Mouse (Mus musculus): ENCODE data around the gene Rbfox1.

Gene Rbfox1

DNA sequence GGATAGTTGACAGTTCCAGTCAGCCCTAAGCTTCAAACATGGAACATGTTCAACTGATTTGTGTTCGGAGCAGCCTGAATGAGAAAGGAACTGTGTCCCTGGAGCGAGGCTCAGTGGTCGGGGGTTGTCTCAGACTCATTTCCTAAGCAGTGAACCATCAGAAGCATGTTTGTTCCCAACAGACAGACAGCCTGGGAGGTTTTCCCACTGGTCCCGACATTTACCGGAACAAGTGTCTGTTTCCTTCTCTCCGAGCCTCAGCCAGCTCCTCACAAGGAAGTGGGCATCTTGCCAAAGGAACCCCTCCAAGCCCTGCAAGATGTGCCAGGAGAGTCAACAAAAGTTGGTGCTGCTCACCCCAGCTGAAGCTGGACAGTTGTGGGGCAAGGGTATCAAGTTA lies 1022.4 kb downstream of the Rbfox1 start:
- no peak for DNase-seq (ENCODE audit: low spot score in 2 of 2)

DNA sequence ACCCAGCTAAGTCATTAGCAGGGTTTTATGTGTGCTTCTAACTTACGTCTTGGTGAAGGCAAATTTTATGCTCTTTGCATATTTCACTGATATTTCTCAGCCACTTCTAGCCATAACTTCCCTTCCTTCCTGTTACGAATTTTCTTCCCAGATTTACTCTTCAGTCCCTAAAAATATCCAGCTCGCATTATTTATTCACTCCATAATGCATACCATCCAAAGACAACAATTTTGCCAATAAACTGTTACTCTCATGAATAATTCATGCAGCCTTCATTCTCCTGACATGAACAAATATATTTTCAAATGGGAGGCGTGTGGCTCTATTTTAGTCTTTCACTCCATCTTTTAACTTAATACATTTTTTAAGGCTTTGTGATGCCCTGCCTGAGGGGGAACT lies 1029.4 kb downstream of the Rbfox1 start:
- DNase-seq (ENCODE audit: low spot score in 2 of 2), result no peak

DNA sequence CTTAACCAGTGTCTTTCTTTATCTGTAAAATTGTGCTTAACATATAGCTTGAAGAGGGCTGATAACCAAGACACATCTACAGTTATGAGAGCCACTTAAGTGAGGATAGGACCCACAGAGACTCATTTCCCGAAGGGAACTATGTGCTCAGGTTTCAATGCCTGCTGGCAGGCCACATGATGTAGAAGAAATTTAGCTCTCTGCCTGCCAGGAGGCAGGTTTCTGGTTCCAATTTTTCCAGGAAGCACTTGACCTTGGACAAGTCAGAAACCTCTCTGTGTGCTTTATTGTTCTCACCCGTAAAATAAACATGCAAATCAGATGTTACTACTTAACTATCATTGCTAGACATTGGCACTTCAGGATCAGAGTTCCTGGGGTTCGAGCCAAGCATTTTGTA lies 1033.5 kb downstream of the Rbfox1 start:
- DNase-seq (ENCODE audit: low spot score in 2 of 2), result no peak

DNA sequence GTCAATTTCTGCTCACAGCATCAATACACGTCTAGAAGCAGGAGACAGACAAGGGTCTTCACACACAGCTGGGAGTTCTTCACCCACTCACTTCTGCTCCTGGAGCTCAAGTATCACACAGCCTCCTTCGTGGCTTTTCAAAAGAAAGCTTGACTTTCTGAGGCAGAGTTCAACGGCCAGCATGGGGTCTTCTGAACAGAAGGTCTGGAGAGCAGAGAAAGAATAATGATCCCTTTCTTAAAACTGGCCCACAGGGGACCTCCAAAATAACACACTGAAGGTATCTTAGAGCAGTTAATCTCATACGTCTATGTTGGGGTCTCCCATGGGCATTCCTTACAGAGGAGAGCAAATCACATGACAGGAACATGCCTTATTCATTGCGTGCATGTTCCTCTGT lies 1034.5 kb downstream of the Rbfox1 start:
- no peak for DNase-seq (ENCODE audit: low spot score in 2 of 2)

DNA sequence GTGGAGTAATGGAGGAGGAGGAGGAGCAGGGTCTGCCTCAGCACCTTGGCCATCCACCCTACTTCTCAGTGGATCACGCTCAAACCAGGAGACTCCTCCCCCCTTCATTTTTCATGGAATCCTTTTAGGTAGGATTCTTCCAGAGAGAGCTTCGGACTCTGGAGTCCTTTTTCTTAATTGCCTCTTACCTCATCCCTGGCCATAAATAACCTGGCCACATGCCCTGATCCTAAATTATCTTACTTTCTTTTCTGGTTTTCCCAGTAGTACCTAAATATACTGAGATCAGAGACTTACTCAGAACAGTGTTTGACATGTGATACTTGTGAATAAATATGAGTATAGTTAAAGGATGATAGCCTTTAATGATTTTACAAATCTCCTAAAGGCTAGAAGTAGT lies 1042.5 kb downstream of the Rbfox1 start:
- DNase-seq (ENCODE audit: low spot score in 2 of 2), result no peak

DNA sequence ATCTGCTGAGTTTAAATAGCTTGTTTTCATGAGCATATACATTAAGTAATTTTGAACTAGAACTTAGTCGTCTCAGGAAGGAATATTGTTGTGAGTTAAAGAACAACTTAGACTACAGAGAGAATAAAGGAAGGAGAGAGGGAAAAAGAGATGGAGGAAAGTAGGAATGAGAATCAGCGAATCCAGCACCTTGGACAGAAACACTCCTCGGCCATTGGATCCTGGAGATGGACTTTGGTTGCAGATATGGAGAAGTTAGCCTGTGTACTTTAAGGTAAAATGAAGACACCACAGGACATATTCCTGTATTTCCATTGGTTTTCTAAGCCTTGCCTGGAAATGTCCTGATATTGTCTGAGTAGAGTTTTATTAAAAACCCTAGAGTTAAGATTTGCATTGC lies 1045.6 kb downstream of the Rbfox1 start:
- no peak for DNase-seq (ENCODE audit: low spot score in 2 of 2)

DNA sequence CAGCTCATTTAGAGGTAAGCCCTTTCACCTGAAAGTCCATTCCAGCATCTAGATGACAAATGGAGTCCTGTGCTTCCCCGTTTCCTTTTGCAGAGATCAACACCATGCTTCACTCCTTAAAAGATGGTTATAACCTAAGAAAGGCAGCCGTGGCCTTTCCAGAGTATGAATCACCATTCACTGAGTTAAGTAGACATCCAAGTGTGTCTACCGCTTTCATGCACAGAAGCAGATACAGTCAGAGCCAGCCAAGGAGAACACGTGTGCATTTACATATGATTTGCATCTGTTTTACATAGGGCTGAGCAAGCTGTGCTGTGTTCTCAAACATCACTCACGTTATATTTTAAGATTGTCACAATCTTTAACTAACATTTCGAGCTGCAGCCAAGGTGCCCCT lies 1061.0 kb downstream of the Rbfox1 start:
- peak; percentile 44 to 61 for DNase-seq (ENCODE audit: low spot score in 2 of 2)

DNA sequence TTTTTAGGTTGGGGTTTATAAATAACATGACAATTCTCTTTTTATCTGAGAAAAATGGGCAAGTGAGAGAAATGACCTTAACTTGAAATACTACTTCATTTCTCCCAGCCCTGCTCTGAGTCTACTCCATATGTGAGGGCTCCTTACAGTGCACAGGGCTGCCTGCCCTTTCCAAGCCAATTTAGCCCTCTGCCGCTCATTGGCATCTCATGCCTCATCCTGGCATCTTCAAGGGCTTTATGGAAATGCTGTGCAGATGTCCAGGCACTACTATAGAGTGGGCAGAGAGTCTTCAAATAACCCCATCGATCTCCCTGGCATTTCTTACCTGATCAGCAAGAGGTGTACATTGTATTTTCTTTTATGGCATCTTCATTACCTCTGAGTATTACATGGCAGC lies 1064.5 kb downstream of the Rbfox1 start:
- no peak for DNase-seq (ENCODE audit: low spot score in 2 of 2)

DNA sequence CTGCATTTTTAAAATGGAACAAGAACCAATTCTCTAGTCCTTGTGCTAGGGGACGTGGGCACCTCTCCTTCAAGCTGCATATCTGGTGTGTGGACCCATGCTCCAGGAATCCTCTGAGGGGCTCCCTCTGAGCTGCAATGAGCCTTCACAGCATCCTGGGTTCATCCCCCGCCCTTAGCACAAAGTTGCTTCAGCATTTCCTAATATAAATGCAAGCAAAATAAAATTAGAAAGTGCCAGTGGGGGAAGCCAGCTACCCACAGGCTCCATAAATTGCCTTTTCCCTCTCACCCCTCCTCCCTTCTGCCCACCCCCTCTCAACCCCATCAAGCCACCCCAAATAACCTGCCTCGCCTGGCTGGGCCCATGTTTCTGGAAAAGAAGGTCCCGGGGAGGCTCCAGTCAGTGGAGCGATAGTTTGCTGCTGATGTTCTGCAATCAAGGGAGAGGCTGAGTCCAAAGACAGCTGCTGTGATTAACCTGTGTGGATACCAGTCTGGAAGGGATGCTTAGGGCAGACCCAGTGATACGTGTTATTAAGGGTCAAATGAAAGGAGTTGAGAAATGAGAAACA lies 1070.0 kb downstream of the Rbfox1 start:
- no peak for DNase-seq (ENCODE audit: low spot score in 2 of 2)

DNA sequence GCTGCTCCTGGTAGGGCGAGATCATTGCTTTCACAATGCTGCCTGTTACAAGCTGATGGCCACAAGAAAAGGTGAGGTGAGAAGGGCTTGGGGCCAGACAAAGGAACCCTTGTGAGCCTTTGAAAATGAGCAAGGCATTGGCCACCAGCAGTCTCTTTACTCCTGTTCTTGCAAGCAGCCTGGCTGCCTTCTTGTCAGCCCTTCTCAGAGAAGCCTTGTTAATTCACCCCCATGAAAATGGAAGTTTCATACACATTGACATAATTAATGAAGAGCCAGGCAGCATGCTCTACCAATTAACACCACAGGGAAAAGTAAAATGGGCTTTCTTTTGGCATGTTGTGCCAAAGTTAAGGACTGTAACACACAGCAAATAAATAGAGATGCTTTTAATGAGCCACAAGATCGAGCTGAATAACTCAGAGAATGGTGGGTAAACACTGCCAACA lies 1076.8 kb downstream of the Rbfox1 start:
- DNase-seq (ENCODE audit: low spot score in 2 of 2), result no peak

DNA sequence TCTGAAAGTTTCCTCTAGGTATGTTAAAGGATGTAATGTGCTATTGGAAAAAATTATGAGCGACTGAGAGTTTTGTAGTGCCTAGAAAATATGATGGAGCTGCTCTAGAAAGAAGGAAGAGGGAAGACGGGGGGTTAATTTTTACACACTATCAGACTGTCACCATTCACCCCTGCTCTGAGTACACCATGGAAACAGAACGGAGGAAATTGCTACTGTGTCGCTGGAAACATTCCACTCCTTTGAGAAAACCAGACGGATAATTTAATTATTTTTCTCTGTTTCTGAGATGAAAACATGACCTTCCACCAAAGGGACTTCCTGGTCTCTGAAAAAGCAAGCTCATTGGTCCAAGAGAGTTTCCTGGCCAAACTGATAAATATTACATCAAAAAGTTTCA lies 1077.4 kb downstream of the Rbfox1 start:
- no peak for DNase-seq (ENCODE audit: low spot score in 2 of 2)

DNA sequence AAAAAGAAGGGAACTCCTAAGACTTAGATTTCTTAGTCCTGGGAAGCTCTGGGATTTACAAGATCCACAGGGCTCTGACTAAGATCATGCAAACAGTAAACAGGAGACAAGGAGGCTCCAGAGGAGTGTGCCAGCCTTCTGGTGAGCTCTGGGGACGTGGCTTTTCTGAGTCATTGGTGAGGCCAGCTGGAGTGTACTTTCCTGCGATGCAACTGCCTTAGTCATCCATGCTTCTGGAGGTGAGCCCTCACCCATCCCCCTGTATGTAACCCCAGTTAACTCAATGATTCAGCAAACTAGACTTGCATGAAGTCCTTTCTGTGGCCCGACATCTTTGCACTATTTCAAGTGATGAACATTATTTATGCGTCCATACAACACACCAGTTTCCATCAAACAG lies 1078.4 kb downstream of the Rbfox1 start:
- DNase-seq (ENCODE audit: low spot score in 2 of 2), result peak; percentile 59 to 61

DNA sequence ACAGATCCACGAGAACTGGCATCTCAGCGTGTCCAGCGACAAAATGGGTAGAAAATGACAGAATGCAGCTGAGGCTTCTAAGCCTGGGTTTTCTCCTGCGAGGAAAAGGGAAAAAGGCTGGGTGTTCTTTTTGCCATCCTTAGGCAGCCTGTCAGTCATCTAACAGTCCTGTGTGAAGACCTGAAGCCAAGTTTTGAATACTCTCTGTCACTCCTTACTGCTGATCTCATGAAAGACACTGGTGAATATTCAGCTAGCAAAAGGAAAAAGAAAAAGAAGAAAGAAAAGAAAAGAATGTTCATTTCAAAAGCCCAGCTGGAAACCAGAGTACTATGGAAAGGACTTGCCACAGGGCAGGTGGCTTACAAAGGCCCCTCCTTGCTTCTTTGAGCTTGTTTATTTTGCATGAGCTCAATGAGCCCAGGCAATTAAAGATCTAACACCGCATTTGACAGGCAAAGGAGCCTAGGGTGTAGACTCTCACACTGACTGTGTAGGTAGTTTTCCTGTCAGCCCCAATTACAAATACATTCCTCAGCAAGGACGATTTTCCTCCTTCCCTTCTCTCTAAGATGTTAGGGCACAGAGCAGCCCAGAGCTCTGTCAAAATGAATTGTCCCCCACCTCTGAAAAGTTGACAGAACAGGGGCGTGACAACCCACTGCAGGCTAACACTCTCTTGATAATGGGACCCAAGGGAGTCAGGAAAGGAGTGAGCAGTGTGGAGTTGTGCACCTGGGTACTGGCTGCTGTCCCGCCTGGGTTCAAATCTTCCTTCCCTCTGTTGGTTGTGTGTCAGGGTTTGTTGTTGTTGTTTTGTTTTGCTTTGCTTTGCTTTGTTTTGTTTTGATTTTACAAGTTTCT lies 1079.8 kb downstream of the Rbfox1 start:
- no peak for DNase-seq (ENCODE audit: low spot score in 2 of 2)

DNA sequence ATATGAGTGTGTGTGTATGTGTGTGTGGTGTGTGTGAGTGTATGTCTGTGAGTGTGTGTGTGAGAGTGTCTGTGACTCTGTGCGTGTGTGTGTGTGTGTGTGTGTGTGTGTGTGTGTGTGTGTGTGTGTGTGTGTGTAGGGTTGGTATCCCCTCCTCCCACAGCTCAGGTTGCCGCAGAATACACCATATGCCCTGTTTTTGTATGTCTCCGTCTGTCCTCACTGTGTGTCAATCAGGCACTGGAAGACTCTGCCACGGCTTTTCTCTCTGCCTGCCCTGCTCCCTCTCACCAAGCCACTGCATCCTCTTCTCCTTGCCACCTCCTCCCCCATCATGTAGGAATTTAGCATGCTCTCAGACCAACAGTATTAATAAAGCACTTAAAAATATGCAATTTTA lies 1084.8 kb downstream of the Rbfox1 start:
- no peak for DNase-seq (ENCODE audit: low spot score in 2 of 2)

DNA sequence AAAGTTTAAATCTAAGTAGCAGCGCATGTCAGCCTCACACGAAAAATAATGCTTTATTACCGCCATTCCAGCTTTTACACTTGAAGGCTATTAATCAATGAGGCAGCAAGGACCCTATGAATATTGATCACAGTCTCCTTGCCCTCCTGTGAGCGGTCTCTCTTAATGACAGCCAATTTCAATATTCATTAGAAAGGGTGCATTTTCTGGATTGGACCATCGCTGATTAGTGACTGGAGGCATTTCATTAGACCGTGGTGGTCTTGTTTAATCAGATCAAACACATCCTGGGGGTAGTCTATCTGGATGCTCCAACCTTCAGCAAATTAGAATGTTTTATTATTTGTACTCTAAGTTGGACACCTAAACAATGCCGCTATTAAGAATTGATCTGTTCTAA lies 1091.2 kb downstream of the Rbfox1 start:
- DNase-seq (ENCODE audit: low spot score in 2 of 2), result no peak

DNA sequence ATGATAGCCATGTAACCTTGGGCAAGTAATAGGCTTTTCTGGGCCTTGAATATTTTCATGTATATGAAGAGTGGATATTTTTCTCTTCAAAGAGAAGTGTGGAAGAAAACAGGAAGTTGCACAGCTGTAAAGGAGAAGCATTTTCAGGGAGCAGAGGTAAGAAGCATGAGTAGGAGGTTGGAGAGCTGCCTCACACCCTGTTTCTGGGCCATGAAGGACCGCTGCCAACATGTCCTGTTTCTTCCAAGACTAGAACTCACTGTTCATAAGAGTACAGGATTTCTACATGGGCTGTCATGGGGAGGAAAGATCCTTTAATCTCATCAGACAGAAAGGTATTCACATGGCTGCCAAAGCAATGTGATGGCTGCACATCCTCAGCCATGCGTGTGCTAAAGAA lies 1098.8 kb downstream of the Rbfox1 start:
- no peak for DNase-seq (ENCODE audit: low spot score in 2 of 2)

DNA sequence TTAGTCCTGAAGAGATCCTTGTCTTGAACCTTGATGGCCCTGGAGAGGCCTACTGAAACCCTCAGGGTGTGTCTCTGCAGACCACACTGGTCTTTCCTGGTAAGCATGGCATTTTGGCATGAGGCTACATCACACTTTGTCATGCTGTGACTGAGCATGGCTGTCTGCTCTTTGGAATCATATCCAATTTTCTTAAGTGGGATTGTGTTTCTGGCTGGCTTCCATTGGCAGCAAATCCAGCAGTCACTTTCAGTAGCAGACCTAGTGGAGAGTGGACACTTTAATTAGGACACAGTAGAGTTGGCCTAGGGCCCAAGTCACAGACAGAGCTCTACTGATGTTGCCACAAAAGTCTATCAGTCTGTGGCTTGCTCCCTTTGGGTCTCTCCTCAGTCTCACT lies 1100.9 kb downstream of the Rbfox1 start:
- DNase-seq (ENCODE audit: low spot score in 2 of 2), result no peak

DNA sequence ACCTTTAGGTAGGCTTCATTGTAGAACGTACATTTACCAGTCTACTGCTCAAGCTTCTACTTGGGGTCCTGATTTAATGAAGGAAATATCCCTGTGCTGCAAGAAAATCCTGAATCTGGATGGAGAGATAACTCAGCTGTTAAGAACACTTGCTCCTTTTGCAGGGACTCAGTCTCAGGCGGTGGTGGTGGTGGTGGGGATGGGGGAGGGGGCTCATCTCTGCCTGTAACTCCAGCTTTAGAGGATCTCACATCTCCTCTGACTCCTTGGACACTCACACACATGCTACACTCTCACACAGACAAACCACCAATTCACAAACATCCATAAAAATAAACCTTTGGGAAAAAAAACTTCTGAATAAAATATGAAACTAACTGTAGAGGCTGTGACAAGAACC lies 1101.3 kb downstream of the Rbfox1 start:
- DNase-seq (ENCODE audit: low spot score in 2 of 2), result no peak

DNA sequence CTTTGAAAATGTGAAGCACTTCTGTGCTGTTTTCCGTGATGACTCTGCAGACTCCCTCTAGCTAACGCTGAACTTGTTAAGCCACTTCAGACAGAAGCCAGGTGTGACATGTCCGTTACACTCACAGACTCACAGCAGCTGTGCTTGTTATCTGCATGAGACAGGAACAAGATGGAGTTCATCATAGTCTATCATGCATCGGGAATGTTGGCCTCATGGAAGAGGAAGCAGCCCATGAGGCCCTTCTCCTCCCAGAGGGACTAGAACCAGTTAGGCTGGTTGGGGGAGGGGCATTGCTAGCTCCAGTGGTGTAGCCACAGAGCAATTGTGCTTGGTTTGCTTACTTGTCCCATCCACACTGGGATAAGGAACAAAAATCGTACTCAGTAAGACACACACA lies 1107.1 kb downstream of the Rbfox1 start:
- DNase-seq (ENCODE audit: low spot score in 2 of 2), result no peak

DNA sequence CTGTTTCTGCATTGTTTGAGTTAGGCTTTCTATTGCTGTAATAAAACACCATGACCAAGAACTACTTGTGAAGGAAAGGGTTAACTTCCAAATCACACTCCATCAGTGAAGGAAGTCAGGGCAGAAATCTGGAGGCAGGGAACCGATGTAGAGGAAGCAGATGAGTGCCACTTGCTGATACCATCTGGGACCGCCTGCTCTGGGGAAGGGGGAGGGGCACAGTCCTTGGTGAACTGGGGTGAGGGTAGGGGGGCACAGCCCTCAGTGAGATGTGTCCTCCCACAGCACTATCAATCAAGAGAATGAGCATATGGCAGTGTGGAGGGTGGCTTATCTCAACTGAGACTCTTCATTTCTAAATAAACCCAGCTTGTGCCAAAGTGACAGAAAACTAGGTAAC lies 1108.0 kb downstream of the Rbfox1 start:
- no peak for DNase-seq (ENCODE audit: low spot score in 2 of 2)

DNA sequence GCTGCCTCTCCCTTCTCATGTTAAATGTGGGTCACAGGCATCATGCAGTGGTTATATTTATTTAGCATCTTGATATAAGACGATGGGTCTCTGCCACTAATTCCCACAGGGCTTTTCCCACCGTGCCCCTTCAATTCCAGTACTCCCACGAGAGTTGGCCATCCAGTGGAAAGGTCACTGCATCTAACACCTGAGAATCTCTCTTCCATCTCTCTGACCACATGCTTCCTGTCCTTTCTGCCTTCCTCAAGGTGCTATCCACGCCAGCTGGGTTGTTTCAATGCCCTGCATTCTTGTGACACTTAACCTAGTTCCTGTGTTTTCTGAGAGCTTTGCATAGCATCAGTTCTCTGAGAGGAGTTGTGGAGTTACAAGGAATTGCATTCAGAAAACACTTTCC lies 1112.0 kb downstream of the Rbfox1 start:
- no peak for DNase-seq (ENCODE audit: low spot score in 2 of 2)

DNA sequence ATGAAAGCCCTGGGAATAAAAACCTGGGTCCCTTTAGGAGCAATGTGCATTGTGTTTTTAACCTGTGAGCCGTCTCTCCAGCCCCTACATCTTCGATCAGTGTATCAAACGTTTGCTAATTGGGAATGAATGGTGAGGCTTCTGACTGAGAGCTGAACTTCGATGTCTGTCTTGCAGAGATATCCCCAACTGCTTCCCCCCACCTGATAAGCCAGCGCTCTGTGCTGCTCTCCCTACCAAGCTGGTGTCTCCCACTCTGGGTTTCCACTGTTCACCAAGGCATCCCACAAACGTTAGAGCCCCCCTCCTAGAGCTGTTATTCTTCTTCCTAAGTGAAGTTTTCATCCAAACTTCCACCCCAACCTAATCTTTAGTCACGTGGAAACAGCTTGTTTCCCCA lies 1112.7 kb downstream of the Rbfox1 start:
- no peak for DNase-seq (ENCODE audit: low spot score in 2 of 2)

DNA sequence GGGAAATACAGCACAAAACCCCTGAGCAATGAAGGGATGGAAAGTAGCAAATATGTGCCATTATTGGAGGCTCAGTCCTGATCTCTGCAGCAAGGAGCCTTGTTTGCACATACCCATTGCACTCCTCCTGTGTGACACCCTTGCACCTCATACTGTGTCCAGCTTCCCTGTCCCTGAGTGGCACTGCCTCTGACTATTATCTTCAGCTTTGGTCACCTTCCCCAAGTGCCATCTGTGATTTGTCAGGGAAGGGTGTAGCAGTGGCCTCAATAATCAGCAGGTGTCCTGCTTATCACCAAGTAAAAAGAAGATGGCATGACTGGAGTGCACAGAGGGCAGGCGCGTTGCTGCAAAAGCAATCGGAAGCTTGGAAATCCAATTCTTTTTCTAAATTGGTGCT lies 1119.4 kb downstream of the Rbfox1 start:
- no peak for DNase-seq (ENCODE audit: low spot score in 2 of 2)

DNA sequence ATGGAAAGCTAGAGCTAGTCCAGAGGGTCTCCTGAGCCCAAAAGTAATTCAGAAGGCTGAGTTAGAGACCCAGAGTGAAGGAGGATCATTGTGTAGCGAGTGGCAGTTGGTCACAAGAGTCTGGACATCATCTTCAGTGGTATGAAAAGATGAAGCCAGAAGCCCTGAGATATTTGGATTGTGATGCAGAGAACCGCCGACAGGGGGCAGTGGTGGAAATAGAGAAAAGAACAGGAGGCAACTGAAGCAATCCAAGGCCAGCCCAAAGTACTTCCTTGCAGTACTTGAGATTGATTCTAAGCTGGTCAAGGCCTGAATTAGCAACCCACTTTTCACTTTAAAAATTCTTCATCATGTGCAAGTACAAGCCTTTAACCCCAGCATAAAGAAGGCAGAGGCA lies 1120.3 kb downstream of the Rbfox1 start:
- peak; percentile 61 to 64 for DNase-seq (ENCODE audit: low spot score in 2 of 2)

Measured in right cerebral cortex, adult 2 months (tissue).